Mouse (Mus musculus): ENCODE measurements around the gene Lrrc57. TPM values are rescaled to one million over a fixed set of nuclear protein-coding genes. Genes with fewer than 3 reads are reported as not detected.
A peak's percentile ranks its signal among the peaks of the same experiment; 100 is the strongest.
"Not testable (repeated sequence)": the region's sequence is repeated elsewhere in the genome, so short reads cannot be mapped to it uniquely, and the experiment has no call there.

Lrrc57 gene
- polyA plus RNA-seq, 1 experiment from 2014 or later, result 36.1 TPM

GRCm38 (mm10) chr2:120589759-120590158 lies 19.6 kb downstream of the Lrrc57 start:
- H3K27ac ChIP-seq, result no peak overlapping the region
- no peaks in the 10 kb centered on the region for H3K27me3 ChIP-seq
- H3K9ac ChIP-seq, result no peak overlapping the region
- H3K9me3 ChIP-seq, result no peaks in the 10 kb centered on the region
- peaks cover 59% of the 10 kb centered on the region for H3K36me3 ChIP-seq
- 91% methylated on average over 5 of the region's 5 CpGs for WGBS
- no peak overlapping the region for H3K4me2 ChIP-seq
- no peaks in the 10 kb centered on the region for H3K4me1 ChIP-seq (replicated peaks)
- ATAC-seq (ENCODE audit: low FRiP score), result no peak
- H3K4me3 ChIP-seq, result no peak overlapping the region

GRCm38 (mm10) chr2:120578286-120578685 lies 31.0 kb downstream of the Lrrc57 start:
- no peaks in the 10 kb centered on the region; the same call in 1 of the 2 replicates for H3K36me3 ChIP-seq

GRCm38 (mm10) chr2:120577799-120578198 lies 31.5 kb downstream of the Lrrc57 start:
- Histone ChIP-seq H3K4me3 (no peak overlapping the region), H3K4me2 (no peak overlapping the region), H3K4me1 (replicated peaks) (no peaks in the 10 kb centered on the region), H3K9ac (no peak overlapping the region), H3K27me3 (no peaks in the 10 kb centered on the region), H3K9me3 (no peaks in the 10 kb centered on the region), H3K36me3 (no peaks in the 10 kb centered on the region; the same call in 1 of the 2 replicates), H3K27ac (no peak overlapping the region)
- 90% methylated on average over 4 of the region's 4 CpGs for WGBS
- no peak for ATAC-seq (ENCODE audit: low FRiP score)

More at GRCm38 (mm10) chr2:120578286-120578685, 31.0 kb downstream of the Lrrc57 start:
- H3K9ac ChIP-seq, result no peak overlapping the region
- no peaks in the 10 kb centered on the region for H3K9me3 ChIP-seq
- H3K4me1 ChIP-seq (replicated peaks), result no peaks in the 10 kb centered on the region
- H3K4me3 ChIP-seq, result no peak overlapping the region
- H3K27ac ChIP-seq, result no peak overlapping the region
- H3K27me3 ChIP-seq, result no peaks in the 10 kb centered on the region
- WGBS, result 85% methylated on average over 5 of the region's 5 CpGs
- no peak overlapping the region for H3K4me2 ChIP-seq
- ATAC-seq (ENCODE audit: low FRiP score), result no peak

- no peaks in the 10 kb centered on the region for H3K4me1 ChIP-seq (replicated peaks)
- H3K4me3 ChIP-seq, result no peak overlapping the region
- H3K27ac ChIP-seq, result no peak overlapping the region
- WGBS, result 89% methylated on average over 2 of the region's 2 CpGs
- no peak overlapping the region for H3K4me2 ChIP-seq
- H3K36me3 ChIP-seq, result peaks cover 9% of the 10 kb centered on the region
- ATAC-seq (ENCODE audit: low FRiP score), result no peak
- H3K27me3 ChIP-seq, result no peaks in the 10 kb centered on the region
- H3K9me3 ChIP-seq, result no peaks in the 10 kb centered on the region
- H3K9ac ChIP-seq, result no peak overlapping the region
These were observed 33.3 kb downstream of the Lrrc57 start for GRCm38 (mm10) chr2:120575978-120576377.

GRCm38 (mm10) chr2:120575121-120575520 lies 34.2 kb downstream of the Lrrc57 start:
- H3K4me1 ChIP-seq (replicated peaks), result no peaks in the 10 kb centered on the region
- peaks cover 10% of the 10 kb centered on the region for H3K36me3 ChIP-seq
- no peak overlapping the region for H3K27ac ChIP-seq
- H3K4me3 ChIP-seq, result no peak overlapping the region
- no peak for ATAC-seq (ENCODE audit: low FRiP score)
- no peaks in the 10 kb centered on the region for H3K9me3 ChIP-seq
- H3K4me2 ChIP-seq, result no peak overlapping the region
- no peaks in the 10 kb centered on the region for H3K27me3 ChIP-seq
- no peak overlapping the region for H3K9ac ChIP-seq
- WGBS, result 88% methylated on average over 3 of the region's 3 CpGs

GRCm38 (mm10) chr2:120572161-120572560 lies 37.2 kb downstream of the Lrrc57 start:
- ATAC-seq (ENCODE audit: low FRiP score); H3K4me3 ChIP-seq; H3K4me2 ChIP-seq; H3K9ac ChIP-seq; H3K9me3 ChIP-seq; H3K27me3 ChIP-seq; H3K27ac ChIP-seq: not testable (repeated sequence)
- Histone ChIP-seq H3K36me3 (peaks cover 10% of the 10 kb centered on the region), H3K4me1 (replicated peaks) (peaks cover 19% of the 10 kb centered on the region)
- WGBS, result 97% methylated on average over 3 of the region's 3 CpGs

- H3K4me1 ChIP-seq (replicated peaks), result peaks cover 23% of the 10 kb centered on the region
- H3K4me2 ChIP-seq, result no peak overlapping the region
- no peak for ATAC-seq (ENCODE audit: low FRiP score)
- no peaks in the 10 kb centered on the region for H3K9me3 ChIP-seq
- 97% methylated on average over 3 of the region's 3 CpGs for WGBS
- H3K27me3 ChIP-seq, result no peaks in the 10 kb centered on the region
- H3K36me3 ChIP-seq, result peaks cover 10% of the 10 kb centered on the region
- H3K4me3 ChIP-seq, result no peak overlapping the region
- H3K27ac ChIP-seq, result no peak overlapping the region
- H3K9ac ChIP-seq, result no peak overlapping the region
These were observed 38.2 kb downstream of the Lrrc57 start for GRCm38 (mm10) chr2:120571081-120571480.

- ATAC-seq (ENCODE audit: low FRiP score), result peak; percentile 78
- Histone ChIP-seq H3K27me3 (no peaks in the 10 kb centered on the region), H3K27ac (peak overlapping the region; percentile 76), H3K9ac (peak overlapping the region; percentile 83), H3K9me3 (no peaks in the 10 kb centered on the region), H3K36me3 (peaks cover 10% of the 10 kb centered on the region), H3K4me1 (replicated peaks) (peaks cover 28% of the 10 kb centered on the region), H3K4me3 (peak overlapping the region; percentile 77), H3K4me2 (peak overlapping the region; percentile 73)
- under 1% methylated on average over 22 of the region's 22 CpGs for WGBS
These were observed 41.5 kb downstream of the Lrrc57 start for GRCm38 (mm10) chr2:120567798-120568320.

GRCm38 (mm10) chr2:120566886-120567797 lies 42.2 kb downstream of the Lrrc57 start, which contains the start of gene Snap23:
Gene Snap23 (plus strand): TSS chr2:120567671.
- peak within 1 kb of the TSS; percentile 83 for H3K9ac ChIP-seq
- no peaks in the 10 kb centered on the region for H3K9me3 ChIP-seq
- H3K27ac ChIP-seq, result peak within 1 kb of the TSS; percentile 76
- H3K27me3 ChIP-seq, result no peaks in the 10 kb centered on the region
- WGBS, result 2% methylated on average over 42 of the region's 42 CpGs
- H3K4me3 ChIP-seq, result peak within 1 kb of the TSS; percentile 77
- peaks cover 33% of the 10 kb centered on the region for H3K4me1 ChIP-seq (replicated peaks)
- H3K4me2 ChIP-seq, result peak within 1 kb of the TSS; percentile 73
- H3K36me3 ChIP-seq, result peaks cover 10% of the 10 kb centered on the region
- peak; percentile 94 for ATAC-seq (ENCODE audit: low FRiP score)

GRCm38 (mm10) chr2:120565363-120565762 lies 44.0 kb downstream of the Lrrc57 start:
- Histone ChIP-seq H3K4me2 (no peak overlapping the region), H3K4me1 (replicated peaks) (peaks cover 43% of the 10 kb centered on the region), H3K4me3 (no peak overlapping the region), H3K9ac (no peak overlapping the region), H3K9me3 (no peaks in the 10 kb centered on the region), H3K27me3 (no peaks in the 10 kb centered on the region), H3K36me3 (no peaks in the 10 kb centered on the region; the same call in 1 of the 2 replicates), H3K27ac (no peak overlapping the region)
- ATAC-seq (ENCODE audit: low FRiP score), result no peak
- WGBS, result 87% methylated on average over 2 of the region's 2 CpGs

- not testable (repeated sequence) for H3K36me3 ChIP-seq; H3K27me3 ChIP-seq; H3K9me3 ChIP-seq; H3K9ac ChIP-seq; H3K4me2 ChIP-seq; H3K4me3 ChIP-seq; ATAC-seq (ENCODE audit: low FRiP score); H3K27ac ChIP-seq
- WGBS, result 98% methylated on average over 4 of the region's 4 CpGs
- H3K4me1 ChIP-seq (replicated peaks), result peaks cover 43% of the 10 kb centered on the region
These were observed 44.7 kb downstream of the Lrrc57 start for GRCm38 (mm10) chr2:120564548-120565188.
